Mouse (Mus musculus): ENCODE measurements around the gene Fam214a.
A peak's percentile ranks its signal among the peaks of the same experiment; 100 is the strongest.

The Fam214a gene

DNA sequence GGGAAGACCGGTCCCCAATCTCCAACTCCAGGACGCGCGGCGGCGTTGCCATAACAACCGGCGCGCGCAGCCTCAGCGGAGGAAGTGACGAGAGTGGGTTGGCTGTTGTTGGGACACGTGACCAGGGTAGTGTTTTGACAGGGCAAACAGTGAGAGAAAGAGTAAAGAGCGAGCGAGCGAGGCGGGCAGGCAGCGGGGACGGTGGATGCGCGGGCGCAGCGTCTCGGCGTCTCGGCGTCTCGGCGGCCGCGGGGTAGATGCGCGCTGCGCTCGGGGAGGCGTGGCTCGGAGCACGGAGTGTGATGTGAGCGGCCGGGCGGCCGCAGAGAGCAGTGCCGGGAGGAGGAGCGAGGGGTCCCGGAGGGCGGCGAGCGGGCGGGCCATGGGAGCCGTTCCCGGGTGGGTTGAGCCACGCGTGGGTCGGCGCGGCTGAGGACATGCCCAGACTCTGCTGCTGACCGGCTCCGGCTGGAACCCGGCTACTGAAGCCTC is at the start of gene Fam214a:
Gene Fam214a (plus strand): TSS at position 129 of the 492 bp plus-strand sequence.
- DNase-seq: peak; percentile 98

DNA sequence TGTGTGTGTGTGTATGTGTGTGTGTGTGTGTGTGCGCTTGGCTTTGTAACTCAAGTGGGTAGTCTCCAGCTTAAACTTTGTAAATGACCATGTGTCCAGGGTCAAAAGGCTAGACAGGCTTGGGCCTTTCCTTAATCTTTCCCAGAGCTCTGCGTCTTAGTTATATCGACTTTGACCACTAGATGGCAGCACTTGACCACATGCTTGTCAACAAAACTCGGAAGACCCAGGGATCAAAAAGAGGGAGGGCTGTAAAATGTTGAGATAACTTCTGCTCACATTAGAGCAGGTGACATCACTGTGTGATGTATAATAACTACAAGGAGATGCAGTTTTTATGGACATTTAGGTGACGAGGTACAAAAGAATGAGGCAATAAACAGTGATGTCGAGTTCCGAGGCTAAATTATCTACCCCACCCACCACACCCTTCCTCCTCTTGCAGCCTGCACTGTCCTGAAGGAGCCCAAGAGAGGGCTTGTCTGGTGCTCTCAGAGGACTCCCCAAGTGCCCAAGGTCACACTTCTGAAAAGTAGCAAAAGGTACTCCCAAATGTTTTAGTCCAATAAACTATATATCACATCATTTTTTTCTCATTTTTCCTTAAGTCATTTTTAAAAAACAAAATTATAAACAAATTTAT is 47.7 kb upstream of the Fam214a start:
- DNase-seq: peak; percentile 88

DNA sequence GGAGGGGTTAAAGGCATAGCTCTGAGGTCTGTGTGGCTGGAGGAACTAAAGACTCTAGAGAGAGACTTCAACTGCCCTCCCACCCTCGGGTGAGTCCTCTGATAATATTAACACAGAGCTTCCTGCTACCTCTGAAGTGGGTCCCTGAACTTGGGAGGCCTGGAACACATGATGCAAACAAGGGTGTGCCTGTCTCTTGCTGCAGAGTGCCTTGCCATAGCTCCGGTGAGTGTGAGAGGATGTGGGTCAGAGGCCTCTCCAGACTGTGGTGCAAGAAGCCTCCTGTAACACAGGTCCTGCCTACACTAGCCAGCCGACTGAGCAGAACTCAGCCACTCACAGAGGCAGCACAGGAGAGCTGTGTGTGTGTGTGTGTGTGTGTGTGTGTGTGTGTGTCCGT is 45.7 kb upstream of the Fam214a start:
- no peak for DNase-seq

DNA sequence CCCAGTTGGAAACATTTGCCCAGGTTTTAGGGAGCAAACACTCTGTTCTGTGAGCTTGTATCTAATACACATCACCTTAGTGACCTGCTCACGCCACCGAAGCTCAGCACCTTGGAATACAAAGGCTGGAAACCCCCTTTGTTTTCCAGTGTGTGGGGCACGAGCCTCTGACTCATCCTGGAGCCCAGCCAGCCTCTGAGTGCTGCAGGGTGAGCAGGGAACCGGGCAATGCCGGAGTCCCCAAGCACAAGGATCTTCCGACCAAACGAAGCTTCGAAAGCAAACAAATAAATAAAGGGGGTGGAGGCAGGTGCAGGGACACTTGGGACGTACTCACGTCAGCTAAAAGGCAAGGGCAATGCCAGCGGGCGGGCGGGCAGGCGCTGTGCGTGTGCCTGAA is 43.4 kb upstream of the Fam214a start:
- peak; percentile 34 for DNase-seq

DNA sequence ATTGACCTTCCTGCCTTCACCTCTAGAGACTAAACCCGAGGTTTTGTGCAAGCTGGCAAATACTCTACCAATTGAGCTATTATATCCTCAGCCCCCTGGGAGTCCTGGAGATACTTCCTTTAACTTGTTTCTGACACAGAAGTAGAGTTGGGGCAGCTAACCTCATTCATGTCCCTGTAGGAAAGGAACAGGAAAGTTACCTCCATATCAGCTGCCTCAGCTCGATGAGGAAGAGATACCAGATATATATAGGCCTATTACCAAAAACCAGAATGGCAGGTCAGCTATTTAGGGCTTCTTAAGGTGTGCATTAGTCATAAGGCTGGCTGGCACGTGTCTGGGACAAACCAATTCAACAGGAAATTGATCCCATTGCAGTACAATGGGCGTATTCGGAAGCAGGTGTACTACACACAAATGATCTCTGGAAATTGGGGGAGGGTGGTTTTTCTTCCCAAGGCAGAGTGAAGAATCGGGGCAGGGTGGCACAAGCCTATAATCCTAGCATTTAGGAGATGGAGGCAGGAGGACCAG is 42.4 kb upstream of the Fam214a start:
- DNase-seq: no peak

DNA sequence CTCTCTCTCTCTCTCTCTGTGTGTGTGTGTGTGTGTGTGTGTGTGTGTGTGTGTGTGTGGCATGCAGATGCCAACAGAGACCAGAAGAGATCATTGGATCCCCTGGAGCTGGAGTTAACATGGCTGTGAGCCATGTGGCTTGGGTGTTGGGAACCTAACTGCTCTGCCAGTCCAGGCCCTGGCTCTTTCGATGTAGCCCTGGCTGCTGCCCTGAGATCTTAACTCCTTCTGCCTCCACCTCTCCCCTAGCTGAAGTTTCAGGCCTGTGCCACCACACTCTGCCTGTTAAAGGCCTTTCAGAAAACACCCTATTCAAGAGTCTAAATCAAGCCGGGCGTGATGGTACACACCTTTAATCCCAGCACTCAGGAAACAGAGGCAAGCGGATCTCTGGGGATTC is 41.3 kb upstream of the Fam214a start:
- DNase-seq: no peak

DNA sequence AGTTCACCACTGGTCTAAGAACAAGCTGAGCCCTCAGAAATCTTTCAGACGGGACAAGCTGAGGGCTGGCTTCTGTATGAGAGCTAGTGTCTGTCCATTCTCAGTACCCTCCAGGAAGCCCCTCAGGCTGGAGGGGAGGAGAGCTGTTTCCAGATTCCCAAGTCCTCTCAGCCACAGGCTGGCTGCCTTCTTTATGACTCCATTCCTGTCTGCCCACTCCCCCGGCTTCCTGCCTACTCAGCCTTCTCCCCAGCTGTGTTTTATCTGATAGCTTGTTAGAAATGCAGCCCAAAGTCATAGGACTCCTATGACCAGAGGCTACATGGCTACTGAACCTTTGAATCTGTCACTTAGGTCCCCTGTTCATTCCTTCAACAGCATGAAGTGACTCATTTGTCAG is 40.8 kb upstream of the Fam214a start:
- no peak for DNase-seq

DNA sequence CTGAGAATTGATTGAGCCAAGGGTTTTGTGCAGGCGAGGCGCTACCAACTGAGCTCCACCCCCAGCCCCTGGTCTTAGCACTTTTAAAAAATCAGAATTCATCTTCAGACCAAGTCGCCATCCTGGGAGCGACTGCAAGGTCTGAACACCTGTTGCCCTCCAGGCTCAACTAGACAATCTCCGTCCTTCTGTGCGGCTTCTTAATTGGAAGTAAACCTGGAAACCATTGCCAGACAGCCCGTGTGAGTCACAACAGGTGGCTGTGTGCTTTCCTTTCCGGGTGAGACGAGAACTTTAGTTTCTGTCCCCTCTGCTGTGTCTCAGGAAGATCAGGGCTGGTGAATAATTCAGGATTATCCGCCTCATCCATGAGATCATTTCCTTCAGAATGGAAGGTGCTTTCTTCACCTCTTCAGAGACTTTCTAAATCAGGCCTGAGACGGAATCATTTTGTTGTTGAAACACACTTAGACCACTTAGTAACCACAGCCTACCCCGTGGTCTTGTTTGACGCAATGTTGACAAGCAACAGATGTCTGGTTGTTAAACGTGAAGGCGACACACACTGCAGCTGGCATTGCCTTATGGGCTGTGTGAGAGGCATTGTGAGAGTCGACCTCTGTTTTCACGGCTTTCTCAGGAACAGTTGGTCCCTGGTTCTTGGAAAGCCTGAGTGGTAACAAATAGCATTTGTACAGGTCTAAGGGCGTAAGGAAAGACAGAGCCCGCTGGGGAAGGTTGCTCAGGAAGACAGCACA is 39.9 kb upstream of the Fam214a start:
- DNase-seq: no peak

DNA sequence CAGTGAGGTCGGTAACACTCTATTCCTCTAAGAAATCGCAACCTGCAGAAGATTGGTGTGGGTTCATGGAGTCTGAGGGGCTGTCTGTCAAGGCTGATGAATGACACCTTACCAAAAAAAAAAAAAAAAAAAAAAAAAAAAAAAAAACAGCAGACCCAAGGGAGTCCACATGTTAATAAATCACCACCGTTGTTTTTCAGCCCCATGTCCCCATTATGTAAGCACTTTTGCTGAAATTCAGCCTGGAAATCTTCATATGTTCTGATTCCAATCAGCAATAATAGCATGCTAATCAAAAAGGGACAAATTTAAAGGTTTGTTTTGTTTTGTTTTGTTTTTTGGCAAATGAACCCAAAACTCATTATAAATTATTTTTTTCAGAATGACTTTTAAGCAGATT is 37.1 kb upstream of the Fam214a start:
- no peak for DNase-seq

DNA sequence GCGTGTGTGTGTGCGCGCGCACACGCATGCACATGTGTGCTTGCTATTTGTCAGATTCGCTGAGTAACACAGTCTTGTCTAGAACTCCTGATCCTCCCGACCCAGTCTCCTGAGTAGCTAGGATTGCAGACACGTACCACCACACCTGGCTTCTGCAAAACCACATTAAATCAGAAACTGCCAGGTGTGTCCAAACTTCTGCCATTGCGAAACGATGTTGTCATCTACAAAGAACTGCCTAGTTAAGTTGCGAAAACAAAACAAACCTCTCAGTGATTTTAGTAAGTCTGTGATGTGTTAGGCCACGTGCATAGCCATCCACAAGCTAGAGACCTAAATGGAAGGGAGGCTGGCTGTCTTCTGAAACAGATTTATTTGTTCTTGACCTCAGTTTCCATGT is 32.2 kb upstream of the Fam214a start:
- DNase-seq: no peak

DNA sequence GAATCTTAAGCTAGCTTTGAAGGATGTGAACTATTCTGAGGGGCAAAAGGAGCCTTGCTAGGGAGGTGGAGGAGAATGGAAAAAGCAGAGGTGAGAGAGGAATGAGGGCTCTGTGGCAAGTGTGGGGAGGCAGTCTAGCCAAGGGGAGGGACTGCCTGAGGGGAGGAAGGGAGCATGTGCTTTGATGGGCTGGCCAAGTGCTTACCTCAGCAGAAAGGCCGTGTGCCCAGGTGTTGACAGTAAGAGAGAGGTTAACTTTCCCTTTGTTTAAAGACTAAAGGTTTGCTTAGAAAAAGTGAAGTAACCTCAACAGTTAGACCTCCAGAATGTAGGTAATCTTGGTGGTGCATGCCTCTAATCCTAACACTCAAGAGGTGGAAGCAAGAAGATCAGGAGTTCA is 31.3 kb upstream of the Fam214a start:
- DNase-seq: no peak

DNA sequence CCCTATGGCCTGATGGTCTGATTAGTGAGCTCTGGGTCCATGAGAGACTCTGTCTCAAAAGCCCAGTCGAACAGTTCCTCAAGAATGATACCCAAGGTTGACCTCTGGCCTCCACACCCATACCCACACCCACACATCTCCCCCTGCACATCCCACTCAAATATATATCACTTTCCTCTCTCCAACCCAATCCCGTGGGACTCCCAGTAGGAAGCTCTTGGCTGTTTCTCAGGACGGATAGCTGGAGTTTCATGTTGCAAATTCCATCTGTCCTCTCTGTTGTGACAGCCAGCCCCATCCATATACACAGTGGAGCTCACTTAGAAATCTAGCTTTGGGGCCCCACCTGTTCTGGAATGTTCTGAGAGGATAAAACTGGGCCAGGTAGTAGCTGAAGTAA is 29.8 kb upstream of the Fam214a start:
- no peak for DNase-seq

DNA sequence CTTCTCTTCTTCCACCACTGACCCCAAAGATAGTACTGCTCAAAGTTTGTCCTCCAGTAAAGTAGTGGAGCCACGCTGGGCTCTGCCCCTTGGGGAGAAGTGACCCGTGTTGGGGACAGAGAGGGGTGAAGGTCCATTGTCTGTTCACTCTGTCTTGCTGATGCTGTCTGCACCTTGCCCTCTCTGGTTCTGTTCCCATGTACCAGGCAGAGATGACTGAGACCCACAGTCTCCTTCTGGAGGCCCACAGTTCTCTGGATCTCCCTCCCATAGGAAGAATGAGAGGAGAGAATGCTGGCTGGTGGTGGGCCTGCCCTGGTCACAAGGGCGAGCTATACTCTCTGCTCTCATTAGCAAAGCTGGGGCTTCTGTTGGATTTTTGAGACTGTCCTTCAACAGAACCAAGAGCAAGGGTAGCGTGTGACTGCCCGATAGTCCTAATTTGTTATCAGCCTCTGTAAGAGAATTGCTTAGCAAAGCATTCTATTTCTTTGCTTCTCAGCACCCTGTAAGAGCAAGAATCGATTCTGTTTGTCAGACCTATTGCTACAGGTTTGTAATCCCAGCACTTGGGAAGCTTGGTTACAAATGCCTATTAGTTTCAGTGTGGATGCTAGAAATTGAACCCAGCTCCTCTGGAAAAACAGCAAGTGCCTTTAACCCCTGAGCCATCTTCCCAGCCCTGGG is 29.2 kb upstream of the Fam214a start:
- DNase-seq: no peak

DNA sequence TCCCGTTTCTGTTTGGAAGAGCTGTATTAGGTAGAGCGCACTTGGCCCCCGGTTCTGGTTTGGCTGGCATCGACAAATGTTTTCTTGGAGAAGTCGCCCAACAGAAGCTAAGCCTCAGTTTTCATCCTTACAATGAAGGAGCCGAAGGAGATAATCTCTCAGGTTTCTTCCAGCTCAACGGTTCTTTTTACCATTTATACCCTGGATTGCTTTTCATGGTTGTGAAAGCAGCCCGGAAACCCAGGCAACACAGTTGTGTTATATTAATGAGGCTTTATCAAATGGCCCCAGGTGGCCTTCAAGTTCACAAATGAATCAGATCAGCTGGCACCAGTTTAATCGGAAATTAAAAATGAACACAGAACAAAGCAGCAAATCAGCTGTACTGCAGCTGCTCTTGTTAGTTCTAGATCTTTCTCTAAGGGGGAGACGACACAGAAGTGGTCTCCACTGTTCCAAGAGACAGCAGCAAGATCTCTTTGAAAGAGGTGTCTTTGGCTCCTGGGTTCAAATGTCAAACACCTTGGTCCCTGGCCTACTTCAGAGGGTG is 27.4 kb upstream of the Fam214a start:
- DNase-seq: peak; percentile 63

DNA sequence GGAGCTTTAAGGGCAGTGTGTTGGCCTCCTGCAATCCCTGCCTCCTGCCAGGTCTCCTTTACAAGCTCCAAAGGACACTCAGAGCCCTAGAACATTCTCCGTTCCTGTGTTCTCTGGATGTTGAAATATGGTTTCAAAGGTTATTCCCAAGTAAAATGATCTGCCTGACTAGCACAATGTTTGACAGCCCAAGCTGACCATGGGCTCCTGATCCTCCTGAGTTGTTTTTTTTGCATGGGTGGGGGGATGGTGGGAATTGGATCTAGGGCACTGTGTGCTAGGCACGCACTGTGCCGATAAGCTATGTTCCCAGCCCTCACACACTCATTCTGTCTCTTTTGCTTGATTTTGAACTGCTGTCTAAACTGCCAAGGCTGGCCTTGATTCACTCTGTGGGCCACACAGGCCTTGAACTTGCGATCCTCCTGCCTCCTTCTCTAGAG is 22.7 kb upstream of the Fam214a start:
- DNase-seq: no peak

DNA sequence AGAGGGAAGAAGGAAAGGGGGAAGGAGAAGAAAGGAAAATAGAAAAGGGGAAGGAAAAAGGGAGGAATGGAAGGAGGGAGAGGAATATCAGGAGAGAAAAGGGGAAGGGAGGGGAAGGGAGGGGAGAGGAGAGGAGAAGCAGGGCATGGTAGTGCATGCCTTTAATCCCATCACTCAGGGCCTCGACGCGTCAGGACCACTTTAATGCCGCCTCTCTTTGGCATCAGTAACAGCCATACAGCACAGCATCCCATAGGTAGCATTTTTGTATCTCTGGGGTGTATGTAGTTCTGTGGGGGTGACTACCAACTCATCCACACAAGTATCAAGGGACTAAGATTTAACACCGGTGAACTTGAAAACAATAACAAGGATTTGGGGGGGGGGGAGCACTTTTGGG is 22.0 kb upstream of the Fam214a start:
- no peak for DNase-seq

DNA sequence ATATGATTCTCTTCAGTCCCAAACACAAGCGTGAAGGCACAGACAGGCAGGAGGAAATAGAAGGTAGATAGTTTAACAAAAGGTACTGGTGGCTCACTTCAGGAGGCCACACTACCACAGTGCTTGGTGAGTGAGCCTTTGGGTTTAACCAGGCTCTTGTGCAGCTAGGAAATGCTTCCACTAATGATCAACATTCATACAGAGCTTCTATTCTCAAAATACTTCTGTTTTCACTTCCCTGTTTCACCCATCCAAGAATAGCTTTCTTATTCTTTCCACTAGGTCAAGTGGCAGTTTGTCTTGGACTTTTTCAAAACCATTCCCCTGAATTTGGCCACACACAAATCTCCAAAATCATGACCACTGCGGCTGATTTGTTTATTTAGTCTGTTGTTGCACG is 17.4 kb upstream of the Fam214a start:
- no peak for DNase-seq

DNA sequence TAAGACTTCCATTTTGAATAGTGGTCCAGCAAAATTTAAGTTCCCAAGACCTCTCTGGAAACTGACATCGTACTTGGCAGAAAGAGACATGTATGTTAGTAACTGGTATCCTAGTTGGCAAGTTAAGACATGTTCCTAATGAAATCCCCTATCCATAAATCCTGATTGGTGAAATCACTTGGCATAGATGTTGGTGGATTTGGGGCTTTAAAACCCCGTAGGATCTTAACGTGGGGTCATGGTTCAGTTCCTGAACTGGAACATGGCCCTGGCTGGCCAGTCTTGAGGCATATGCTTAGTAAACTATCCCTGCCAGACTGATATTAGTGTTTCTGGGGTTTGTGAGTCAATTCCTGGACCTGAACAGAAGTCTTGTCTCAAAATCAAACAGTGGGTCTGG is 14.9 kb upstream of the Fam214a start:
- DNase-seq: no peak

DNA sequence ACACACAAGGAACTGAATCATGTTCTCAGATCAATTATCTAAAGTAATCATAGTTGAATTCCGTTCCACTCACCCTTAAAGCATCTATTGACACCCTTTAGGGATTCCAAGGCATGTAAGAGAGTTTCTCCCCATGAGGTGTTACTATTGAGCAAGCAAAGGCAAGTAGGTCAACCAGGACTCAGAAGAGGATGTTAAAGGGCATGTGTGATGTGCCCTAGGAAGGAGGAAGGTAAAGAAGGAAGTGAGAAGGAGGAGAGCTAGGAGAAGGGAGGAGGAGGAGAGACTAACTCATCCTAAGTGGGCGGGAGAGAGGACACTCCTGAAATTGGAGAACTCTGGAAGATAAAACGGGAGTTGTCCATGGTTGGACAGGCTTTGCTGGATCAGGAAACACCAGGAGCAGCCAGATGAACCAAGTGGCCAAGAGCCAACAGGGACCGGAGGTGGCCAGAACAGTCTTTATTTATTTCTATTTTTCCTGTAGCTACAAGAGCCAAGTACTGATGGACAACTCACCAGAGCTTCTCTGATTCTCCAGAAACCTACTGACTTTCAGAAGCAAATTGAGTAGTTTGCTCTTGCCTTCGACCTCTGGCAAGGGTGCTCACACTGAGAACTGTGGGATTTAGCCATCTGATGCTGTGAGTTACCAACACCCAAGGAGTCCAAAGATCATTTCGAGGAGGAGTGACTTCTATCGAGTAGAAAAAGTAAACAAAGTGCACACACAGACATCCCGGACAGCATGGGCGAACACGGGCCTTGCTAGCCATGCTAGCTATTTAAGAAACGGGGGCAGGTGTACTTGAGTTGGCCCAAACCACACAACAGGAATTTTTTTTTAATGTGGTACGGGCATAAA is 13.8 kb upstream of the Fam214a start:
- no peak for DNase-seq

DNA sequence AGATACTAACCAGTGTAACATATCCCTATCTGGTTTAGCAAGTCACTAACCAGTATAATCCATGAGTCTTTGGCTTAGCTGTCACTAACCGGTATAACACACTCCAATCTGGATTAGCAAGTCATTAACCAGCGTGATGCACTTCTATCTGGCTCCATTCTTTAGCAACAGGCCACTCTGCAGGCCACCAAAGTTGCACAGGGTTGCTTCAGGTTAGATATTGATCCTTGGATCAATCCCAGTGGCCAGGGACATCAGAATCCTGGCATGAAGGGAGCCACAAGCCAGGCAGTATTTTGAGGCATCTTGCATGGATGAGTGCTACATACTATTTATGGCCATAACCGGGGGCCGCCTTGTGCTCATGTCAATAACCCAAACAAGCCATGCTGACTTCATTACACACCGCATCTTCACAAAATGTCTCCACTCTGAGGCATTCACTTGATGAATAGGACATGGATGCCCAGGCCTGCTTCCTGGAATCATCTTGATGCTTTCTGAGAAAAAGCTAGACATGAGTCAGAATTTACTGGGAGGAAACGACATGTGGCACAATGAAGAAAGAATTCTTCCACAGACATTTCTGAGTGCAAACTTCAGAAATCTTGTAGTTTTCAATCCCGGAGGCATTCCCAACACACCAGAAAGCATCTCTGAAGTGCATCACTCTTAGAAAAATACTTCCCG is 5.8 kb upstream of the Fam214a start:
- no peak for DNase-seq

DNA sequence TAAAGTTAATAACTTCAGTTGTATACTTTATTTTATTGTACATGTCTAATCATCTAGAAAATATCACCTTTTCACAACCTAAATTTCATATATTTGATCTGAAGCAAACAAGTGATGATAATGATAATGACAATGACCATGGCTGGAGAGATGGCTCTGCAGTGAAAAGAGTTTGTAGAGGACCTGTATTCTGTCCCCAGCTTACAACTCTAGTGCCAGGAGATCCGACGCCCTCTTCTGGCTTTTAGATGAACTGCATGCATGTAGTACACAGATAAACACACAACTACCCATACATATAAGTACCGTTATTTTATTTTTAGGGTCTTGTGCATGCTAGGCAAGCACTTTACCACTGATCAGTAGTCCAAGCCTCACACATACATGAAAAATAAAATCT is 1.2 kb upstream of the Fam214a start:
- DNase-seq: peak; percentile 24

DNA sequence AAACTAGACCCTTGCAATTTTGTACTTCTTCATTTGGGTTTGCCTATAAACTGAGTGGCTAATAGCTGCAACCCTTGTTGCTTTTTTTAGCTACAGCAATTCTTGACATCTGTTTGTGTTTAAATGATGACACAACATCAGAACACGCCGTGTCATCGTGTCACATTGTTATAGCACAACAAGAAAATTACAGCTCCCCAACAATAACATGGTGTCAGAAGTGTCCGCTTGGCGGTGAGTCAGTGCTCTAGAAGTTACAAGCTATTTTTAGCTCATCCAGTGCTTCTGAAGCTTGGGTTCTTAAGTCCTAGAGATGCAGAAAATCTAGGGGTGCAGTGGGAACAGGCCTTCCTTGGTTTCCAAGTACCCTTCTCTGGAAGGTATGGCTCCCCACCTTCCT is 578 bp upstream of the Fam214a start:
- no peak for DNase-seq

Measured in retina, postnatal 1 day (tissue).